Mouse (Mus musculus): ENCODE results near the gene Rsl24d1.
"Not testable (repeated sequence)": the region's sequence is repeated elsewhere in the genome, so short reads cannot be mapped to it uniquely, and the experiment has no call there.

The Rsl24d1 gene

DNA sequence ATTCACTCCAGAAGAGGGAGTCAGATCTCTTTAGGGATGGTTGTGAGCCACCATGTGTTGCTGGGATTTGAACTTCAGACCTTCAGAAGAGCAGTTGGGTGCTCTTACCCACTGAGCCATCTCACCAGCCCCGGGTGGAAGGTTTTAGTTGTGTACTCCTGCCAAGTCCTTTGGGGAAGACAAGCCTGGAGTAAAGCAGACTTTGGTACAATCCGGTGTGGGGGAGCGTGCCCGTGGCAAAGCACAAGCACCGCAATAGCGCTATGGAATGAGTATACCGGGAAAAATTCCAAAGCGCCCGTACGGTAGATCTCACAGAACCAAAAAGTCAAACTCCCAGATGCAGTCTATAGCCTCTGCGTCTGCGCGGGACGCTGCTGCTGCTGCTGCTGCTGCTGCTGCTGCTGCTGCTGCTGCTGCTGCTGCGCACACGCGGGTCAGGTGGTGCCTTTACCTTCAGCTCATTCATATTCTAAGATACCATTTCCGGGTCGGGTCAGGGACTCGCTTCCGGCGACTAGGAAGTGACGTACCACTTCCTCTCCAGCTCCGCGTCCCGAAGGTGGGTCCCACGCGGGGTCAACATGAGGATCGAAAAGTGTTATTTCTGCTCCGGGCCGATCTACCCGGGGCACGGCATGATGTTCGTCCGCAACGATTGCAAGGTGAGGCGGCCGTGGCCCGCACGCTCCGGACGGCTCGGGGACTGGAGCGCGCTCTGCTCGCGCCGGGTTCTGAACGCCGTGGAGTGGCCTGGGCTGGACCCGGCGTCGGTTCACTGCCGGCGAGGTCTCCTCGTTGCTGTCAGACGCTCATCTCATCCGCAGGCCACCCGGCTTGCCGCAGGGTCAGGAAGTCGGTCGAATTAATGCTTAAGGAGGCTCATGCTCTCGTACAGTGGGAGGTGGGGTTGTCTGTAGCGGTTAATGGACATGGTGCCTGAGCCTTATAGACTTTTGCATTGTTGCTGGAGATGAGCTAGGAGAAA is at the start of gene Rsl24d1:
TSS of gene Rsl24d1 (plus strand) at position 508 of the 988 bp plus-strand sequence.
- DNase-seq (ENCODE audit: low spot score) = peak; percentile 80

DNA sequence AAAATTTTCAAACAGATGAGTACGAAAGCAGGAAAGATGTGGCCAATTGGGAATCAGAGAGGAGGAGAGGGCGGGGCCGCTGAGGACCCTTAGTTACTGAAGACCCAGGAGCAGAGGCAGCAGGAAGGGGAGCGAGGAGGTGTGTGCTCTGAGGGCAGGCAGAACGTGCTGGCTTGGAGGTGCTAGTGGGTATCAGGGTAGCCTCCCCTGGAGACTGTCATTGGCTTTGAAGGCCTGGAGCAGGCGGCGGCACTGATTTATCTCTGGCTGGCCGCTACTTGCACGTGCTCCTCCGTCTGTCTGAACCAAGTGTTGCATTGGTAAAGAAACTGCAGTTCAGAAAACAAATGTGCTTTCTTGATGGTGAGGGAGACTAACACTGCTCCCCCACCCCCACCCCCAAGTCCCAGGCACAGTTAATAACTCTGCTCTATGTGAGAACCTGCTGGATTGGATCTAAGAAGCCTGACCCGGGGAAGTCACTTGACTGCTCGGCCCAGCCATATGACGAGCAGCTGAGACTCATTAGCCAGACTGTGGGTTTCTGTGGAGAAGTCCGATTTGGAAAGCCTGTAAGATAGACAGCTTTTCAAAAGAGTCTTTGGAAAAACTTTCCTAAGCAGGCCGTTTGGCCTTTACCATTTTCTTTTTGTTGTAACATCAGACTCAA is 49.5 kb upstream of the Rsl24d1 start:
- DNase-seq (ENCODE audit: low spot score) = no peak

GRCm38 (mm10) chr9:73067086-73067485 is 46.1 kb upstream of the Rsl24d1 start:
- DNase-seq (ENCODE audit: low spot score) = no peak

DNA sequence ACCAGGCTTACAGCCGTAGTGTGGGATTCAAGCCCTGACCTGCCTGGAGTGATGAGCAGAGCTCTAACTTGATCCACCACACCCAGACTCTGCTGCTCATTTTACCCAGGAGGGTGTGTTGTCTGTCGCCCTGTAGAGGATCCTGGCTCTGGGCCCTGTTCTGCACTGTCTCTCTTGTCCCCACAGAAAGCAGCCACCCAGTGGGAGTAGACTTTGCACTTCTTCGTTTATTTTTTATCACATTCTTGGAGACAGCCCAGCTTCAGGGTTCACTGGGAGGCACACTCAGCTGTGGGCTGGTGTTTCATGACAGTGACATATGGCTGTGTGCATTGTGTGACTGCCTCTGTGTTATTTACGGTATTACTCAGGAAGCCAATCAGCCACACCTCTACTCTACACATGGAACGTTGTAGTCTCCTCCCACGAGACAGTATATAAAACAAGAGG is 45.0 kb upstream of the Rsl24d1 start:
- DNase-seq (ENCODE audit: low spot score) = no peak

GRCm38 (mm10) chr9:73068688-73069087 is 44.5 kb upstream of the Rsl24d1 start:
- DNase-seq (ENCODE audit: low spot score) = no peak

- no peak for DNase-seq (ENCODE audit: low spot score)
These were observed 42.1 kb upstream of the Rsl24d1 start for GRCm38 (mm10) chr9:73070971-73071659.

DNA sequence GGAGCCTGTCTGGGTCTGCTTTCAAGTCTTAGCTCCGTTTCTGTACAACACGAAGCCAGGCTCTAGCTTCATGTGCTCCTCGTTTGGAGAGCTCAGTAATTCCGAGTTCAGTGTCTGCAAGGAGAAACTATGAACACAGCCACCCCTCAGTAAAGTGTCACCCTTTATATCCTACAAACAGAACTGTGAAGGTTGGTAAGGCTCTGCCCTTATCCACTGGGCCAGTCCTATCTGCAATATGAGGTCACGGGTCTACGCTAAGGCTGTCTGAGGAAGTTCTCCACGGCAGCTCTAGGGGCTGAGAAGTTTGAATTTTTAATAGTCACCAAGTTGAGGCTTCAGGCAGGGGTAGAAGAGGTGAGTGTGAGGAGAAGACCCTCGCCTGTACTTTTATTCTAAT is 40.8 kb upstream of the Rsl24d1 start:
- DNase-seq (ENCODE audit: low spot score) = no peak

GRCm38 (mm10) chr9:73073169-73073568 is 40.1 kb upstream of the Rsl24d1 start:
- DNase-seq (ENCODE audit: low spot score) = no peak

DNA sequence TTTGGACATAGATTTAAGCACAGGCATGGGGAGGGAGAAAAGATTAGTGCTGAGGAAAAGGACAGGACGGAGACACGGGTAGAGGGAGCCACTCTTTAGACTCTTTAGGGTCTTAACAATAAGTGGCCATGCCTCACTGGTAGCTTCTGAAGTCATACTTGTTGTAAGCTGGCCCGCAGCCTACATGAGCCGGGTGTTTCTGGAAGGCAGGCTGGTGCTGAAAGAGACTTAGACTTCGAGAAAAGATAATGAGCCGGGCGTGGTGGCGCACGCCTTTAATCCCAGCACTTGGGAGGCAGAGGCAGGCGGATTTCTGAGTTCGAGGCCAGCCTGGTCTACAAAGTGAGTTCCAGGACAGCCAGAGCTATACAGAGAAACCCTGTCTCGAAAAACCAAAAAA is 33.9 kb upstream of the Rsl24d1 start:
- DNase-seq (ENCODE audit: low spot score) = not testable (repeated sequence)

GRCm38 (mm10) chr9:73079801-73080325 is 33.4 kb upstream of the Rsl24d1 start:
- no peak for DNase-seq (ENCODE audit: low spot score)

DNA sequence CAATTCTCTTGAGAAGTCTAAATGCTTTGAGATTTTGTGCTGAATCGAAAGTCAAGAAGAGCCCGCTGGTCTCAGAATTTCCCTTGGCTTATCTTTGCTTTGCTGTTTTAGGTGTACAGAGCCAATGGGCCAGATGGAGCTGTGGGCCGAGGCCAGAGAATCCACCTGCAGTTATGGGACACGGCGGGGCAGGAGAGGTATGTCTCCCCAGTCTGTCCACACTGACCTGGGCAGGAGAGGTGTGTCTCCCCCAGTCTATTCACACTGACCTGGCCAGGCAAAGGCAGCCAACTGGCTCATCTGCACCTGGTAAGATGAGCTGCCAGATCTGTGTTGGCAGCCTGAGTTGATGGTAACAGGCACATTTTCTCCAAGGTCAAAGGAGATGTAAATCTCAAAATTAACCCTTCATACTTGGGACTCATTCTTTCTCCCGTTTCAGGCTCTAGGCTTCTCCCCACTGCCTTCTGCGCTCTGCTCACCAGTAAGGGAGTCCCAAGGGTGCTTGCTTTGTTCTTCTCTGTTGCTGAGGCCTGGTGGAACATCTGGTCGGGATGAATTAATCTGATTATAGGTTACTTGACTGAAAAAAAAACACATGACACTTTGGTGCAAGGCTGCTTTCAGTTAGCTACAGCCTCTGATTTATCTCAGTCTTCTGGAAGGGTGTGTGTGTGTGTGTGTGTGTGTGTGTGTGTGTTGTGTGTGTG is 30.8 kb upstream of the Rsl24d1 start:
- DNase-seq (ENCODE audit: low spot score) = no peak

DNA sequence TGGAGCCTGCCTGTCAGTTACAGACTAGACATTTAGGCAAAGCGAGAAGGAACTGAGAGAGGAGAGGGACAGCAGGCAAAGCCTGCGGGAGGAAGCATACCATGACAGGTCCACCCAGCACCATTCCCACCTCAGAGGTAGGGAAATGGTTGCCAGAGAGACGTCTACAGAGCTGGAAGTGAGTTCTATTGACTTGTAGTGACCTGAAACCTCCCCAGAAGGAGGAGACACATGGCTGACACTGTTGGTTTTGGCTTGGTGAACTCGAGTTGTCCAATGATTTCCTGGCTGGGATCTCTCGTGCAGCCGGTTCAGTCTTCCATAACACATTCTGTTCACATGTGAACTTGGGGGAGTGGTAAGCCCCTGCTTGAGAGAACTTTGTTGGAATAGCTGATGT is 29.3 kb upstream of the Rsl24d1 start:
- no peak for DNase-seq (ENCODE audit: low spot score)

GRCm38 (mm10) chr9:73085845-73086244 is 27.4 kb upstream of the Rsl24d1 start:
- DNase-seq (ENCODE audit: low spot score) = no peak

GRCm38 (mm10) chr9:73087121-73087520 is 26.1 kb upstream of the Rsl24d1 start:
- DNase-seq (ENCODE audit: low spot score) = no peak

GRCm38 (mm10) chr9:73087581-73087980 is 25.6 kb upstream of the Rsl24d1 start:
- no peak for DNase-seq (ENCODE audit: low spot score)

- DNase-seq (ENCODE audit: low spot score) = no peak
These were observed 23.9 kb upstream of the Rsl24d1 start for GRCm38 (mm10) chr9:73089222-73089920.

GRCm38 (mm10) chr9:73090121-73090520 is 23.1 kb upstream of the Rsl24d1 start:
- no peak for DNase-seq (ENCODE audit: low spot score)

GRCm38 (mm10) chr9:73091747-73092146 is 21.5 kb upstream of the Rsl24d1 start:
- DNase-seq (ENCODE audit: low spot score) = peak; percentile 48

DNA sequence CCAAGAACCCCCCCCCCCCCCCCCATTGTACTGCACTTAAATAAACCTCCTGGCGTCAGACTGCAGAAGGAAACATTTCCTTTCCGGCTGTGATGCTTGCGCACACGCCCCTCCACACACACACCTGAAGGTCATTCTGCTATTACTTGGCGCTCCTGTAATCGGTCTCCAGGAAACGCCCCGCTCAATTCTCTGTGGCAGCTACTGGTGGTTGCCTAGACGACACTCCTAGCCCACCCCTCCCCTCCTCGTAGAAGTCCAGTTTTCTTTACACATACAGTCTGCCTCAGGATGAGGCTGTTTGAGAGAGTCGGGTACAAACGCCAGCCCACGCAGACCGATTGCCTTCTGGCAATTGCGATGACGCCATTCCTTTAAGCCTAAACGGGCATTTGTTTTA is 18.6 kb upstream of the Rsl24d1 start:
- no peak for DNase-seq (ENCODE audit: low spot score)

DNA sequence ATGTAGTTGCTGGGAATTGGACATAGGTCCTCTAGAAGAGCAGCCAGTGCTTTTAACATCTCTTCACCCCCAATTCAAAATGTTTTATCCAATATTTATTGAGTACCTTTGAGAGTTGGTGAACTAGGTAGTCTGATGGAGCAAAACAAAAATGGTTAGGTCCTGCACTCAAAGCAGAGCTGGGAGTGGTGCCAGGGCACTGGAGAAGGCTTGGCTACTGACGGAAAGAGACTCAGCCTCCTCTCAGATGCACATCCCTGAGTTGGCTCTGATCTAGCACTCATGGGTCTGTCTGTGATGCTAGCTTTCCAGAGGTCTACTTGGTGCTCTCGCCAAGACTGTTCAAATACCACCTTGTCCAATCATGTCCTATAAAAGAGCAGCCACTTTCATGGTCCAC is 15.3 kb upstream of the Rsl24d1 start:
- DNase-seq (ENCODE audit: low spot score) = no peak

GRCm38 (mm10) chr9:73101536-73101935 is 11.7 kb upstream of the Rsl24d1 start, which contains the start of gene Khdc3:
Khdc3 (plus strand) TSS chr9:73101836.
- no peak for DNase-seq (ENCODE audit: low spot score)
